Comparison of ENCODE assay signal across 8 mouse cellular contexts in the genomic region with DNA sequence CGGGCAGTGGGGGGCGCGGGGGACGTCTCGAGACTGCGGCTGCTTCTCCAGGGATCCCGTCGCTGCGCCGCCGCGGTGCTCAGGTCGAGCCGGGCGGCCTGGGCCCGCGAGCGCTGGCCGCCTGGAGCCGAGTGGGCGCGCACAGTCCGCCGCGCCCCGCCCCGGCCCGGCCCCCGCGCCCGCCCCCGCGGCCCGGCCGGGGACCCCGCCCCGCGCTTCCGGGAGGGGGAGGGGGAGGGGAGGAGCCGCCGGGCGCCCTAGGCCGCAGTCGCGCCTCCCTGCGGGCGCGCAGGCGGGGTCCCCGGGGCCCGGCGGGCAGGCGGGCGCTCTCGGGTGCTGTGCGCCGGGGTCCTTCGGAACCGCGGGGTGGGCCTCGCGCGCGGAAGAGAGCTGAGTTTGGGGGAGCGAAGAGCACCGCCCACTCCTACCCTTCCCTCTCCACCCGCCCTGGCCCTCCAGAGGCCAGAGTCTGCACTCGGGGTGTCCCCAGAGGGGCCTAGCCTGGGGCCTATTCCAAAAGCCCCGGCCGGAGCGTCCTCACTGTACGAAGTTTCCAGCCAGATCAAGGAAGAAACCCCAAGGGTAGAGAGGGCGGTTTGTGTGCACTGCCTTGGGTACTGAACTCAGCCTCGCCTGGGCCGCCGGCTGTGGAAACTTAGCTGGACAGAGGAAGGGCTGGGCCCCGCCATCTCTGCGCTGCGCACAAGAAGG. TPM values are rescaled to one million over a fixed set of nuclear protein-coding genes. Genes with fewer than 3 reads are reported as not detected.
A peak's percentile ranks its signal among the peaks of the same experiment; 100 is the strongest.
DNase-seq lines count a peak whose midpoint lies in the region; ATAC-seq and TF ChIP-seq lines count a peak whose summit lies in the region.

No protein-coding gene starts in this region.

- peak overlapping the region; percentile 99 for H3K4me3 ChIP-seq in embryonic fibroblast, embryonic 13.5 days (ENCODE audit: insufficient read depth, low read length)
- peak overlapping the region; percentile 99 for H3K4me3 ChIP-seq in heart, embryonic 11.5 days (ENCODE audit: low read depth, low read length)
- H3K4me3 ChIP-seq in kidney, embryonic 15.5 days (replicated peaks), result peak overlapping the region; percentile 80
- H3K4me3 ChIP-seq in midbrain, postnatal 0 days (ENCODE audit: low read depth, low read length), result peak overlapping the region; percentile 94

- under 1% methylated on average over 37 of the region's 79 CpGs for WGBS in heart, embryonic 11.5 days (ENCODE audit: insufficient replicate concordance)
- 0% methylated on average over 21 of the region's 79 CpGs for WGBS in kidney, embryonic 15.5 days
- WGBS in midbrain, postnatal 0 days, result 2% methylated on average over 37 of the region's 79 CpGs

- peaks cover 4% of the 10 kb centered on the region; the same call in 1 of the 2 replicates for H3K4me1 ChIP-seq in embryonic fibroblast, embryonic 13.5 days (ENCODE audit: control insufficient read depth, insufficient read depth, low read length)
- peaks cover 31% of the 10 kb centered on the region for H3K4me1 ChIP-seq in heart, embryonic 11.5 days (ENCODE audit: control insufficient read depth, insufficient read depth, low read length)
- peaks cover 42% of the 10 kb centered on the region for H3K4me1 ChIP-seq in kidney, embryonic 15.5 days
- no peaks in the 10 kb centered on the region for H3K4me1 ChIP-seq in midbrain, postnatal 0 days (ENCODE audit: insufficient read depth, low read length)

- ATAC-seq in heart, embryonic 11.5 days (replicated peaks; ENCODE audit: insufficient number of reproducible peaks, low FRiP score, low TSS enrichment), result peak; percentile 94
- peak; percentile 94 for ATAC-seq in kidney, embryonic 15.5 days (replicated peaks; ENCODE audit: low FRiP score)
- peak; percentile 89 for ATAC-seq in midbrain, postnatal 0 days (ENCODE audit: low FRiP score)

- H3K9ac ChIP-seq in heart, embryonic 11.5 days (ENCODE audit: low read depth, low read length), result peak overlapping the region; percentile 99
- H3K9ac ChIP-seq in kidney, embryonic 15.5 days, result peak overlapping the region; percentile 95
- H3K9ac ChIP-seq in midbrain, postnatal 0 days (replicated peaks; ENCODE audit: low read length, poor library complexity, severe bottlenecking), result peak overlapping the region; percentile 90

- peak; percentile 76 for TF ChIP-seq POLR2A in embryonic fibroblast, embryonic 13.5 days (IDR thresholded peaks at IDR 0.05; ENCODE audit: low read depth, low read length)

- H3K36me3 ChIP-seq in heart, embryonic 11.5 days (ENCODE audit: control insufficient read depth, insufficient read depth, low read length), result no peaks in the 10 kb centered on the region
- 0 out of 2 replicates have a peak, but pooled peaks cover 5% of the 10 kb centered on the region for H3K36me3 ChIP-seq in kidney, embryonic 15.5 days
- no peaks in the 10 kb centered on the region for H3K36me3 ChIP-seq in midbrain, postnatal 0 days (ENCODE audit: insufficient read depth, low read length)

- H3K27ac ChIP-seq in embryonic fibroblast, embryonic 13.5 days (ENCODE audit: insufficient read depth, low read length), result peak overlapping the region; percentile 60
- H3K27ac ChIP-seq in heart, embryonic 11.5 days (ENCODE audit: low read depth, low read length), result peak overlapping the region; percentile 94
- peak overlapping the region; percentile 97 for H3K27ac ChIP-seq in kidney, embryonic 15.5 days
- peak overlapping the region; percentile 77 for H3K27ac ChIP-seq in midbrain, postnatal 0 days (ENCODE audit: low read depth, low read length)

- H3K27me3 ChIP-seq in heart, embryonic 11.5 days (ENCODE audit: control insufficient read depth, insufficient read depth, low read length), result no peaks in the 10 kb centered on the region
- no peaks in the 10 kb centered on the region for H3K27me3 ChIP-seq in kidney, embryonic 15.5 days
- no peaks in the 10 kb centered on the region for H3K27me3 ChIP-seq in midbrain, postnatal 0 days (ENCODE audit: insufficient read depth, low read length)

- TF ChIP-seq CTCF in embryonic fibroblast, embryonic 13.5 days (IDR thresholded peaks at IDR 0.05; ENCODE audit: borderline replicate concordance, insufficient read depth, low read length), result no peak
- no peak for TF ChIP-seq CTCF in midbrain, postnatal 0 days (IDR thresholded peaks at IDR 0.05)

- peak; percentile 68 for DNase-seq in 3134 (ENCODE audit: extremely low read depth, insufficient read length, low spot score)
- peak; percentile 62 to 69 for DNase-seq in adrenal gland, postnatal 4 days (ENCODE audit: low spot score in 2 of 2)
- DNase-seq in liver, result peak; percentile 87
- peak; percentile 68 for DNase-seq in midbrain, postnatal 0 days (ENCODE audit: low spot score)
- DNase-seq in spleen, postnatal 10 days (ENCODE audit: low spot score in 2 of 2), result peak; percentile 83 to 85

- H3K4me2 ChIP-seq in heart, embryonic 11.5 days, result peak overlapping the region; percentile 74
- peak overlapping the region; percentile 81 for H3K4me2 ChIP-seq in kidney, embryonic 15.5 days
- H3K4me2 ChIP-seq in midbrain, postnatal 0 days (ENCODE audit: low read depth, low read length, poor library complexity, severe bottlenecking), result peak overlapping the region; percentile 98

- no peaks in the 10 kb centered on the region for H3K9me3 ChIP-seq in heart, embryonic 11.5 days (replicated peaks; ENCODE audit: control insufficient read depth, low read length)
- H3K9me3 ChIP-seq in kidney, embryonic 15.5 days (replicated peaks), result no peaks in the 10 kb centered on the region
- H3K9me3 ChIP-seq in midbrain, postnatal 0 days (ENCODE audit: low read length), result no peaks in the 10 kb centered on the region

RNA-seq across cellular contexts. Expression of a gene that starts 0.5 kb away (rescaled TPM):
- 100 to 1,000 TPM; 142 to 152 TPM for total RNA-seq in adrenal gland, postnatal 4 days (2021)
- 94.6 and 102 TPM in 2 replicates for polyA plus RNA-seq in embryonic fibroblast, embryonic 13.5 days (2011; ENCODE audit: insufficient read length, low read depth, missing spikeins)
- polyA plus RNA-seq in heart, embryonic 11.5 days (2014; fragmentation: Nextera tagmentation; extraction: Ambion mirVana), result 37.7 and 38.1 TPM in 2 replicates
- polyA plus RNA-seq in kidney, embryonic 15.5 days (2015; fragmentation: Nextera tagmentation; extraction: Ambion mirVana), result 37.9 and 39.3 TPM in 2 replicates
- 19.5 and 22.3 TPM in 2 replicates for total RNA-seq in midbrain, postnatal 0 days (2014; rRNA removed)
- polyA plus RNA-seq in midbrain, postnatal 0 days (2015; fragmentation: Nextera tagmentation; extraction: Ambion mirVana), result 9.8 and 12.8 TPM in 2 replicates

Comparison
In these comparisons a context has a peak if more than half of its experiments do, and no peak if none do; other contexts are left out.
1. Peak in every context shown above with its lines: DNase-seq, ATAC-seq, H3K4me3 ChIP-seq and H3K27ac ChIP-seq.